Mouse (Mus musculus) spleen, postnatal 36 days (tissue): ENCODE results near the gene Sept10.

ENCODE experiments used
- DNase-seq, 2 experiments: peaks; one replicate each; pipeline ENCODE4 v3.0.0; 2022; ENCODE audit warnings: low spot score in 2 of 2, mixed read lengths in 1 of 2

The Sept10 gene

GRCm38 (mm10) chr10:59225137-59225536 lies 3.5 kb upstream of the Sept10 start:
- DNase-seq, result no peak

GRCm38 (mm10) chr10:59223890-59224289 lies 2.2 kb upstream of the Sept10 start:
- no peak for DNase-seq

- DNase-seq, result no peak
Observed at GRCm38 (mm10) chr10:59223301-59223700, 1.7 kb upstream of the Sept10 start.

- peak; percentile 5 to 9 for DNase-seq
Observed at GRCm38 (mm10) chr10:59222271-59223101, 839 bp upstream of the Sept10 start.

GRCm38 (mm10) chr10:59220824-59221472 lies 699 bp downstream of the Sept10 start:
- DNase-seq, result no peak

GRCm38 (mm10) chr10:59200011-59200410 lies 21.6 kb downstream of the Sept10 start:
- no peak for DNase-seq

GRCm38 (mm10) chr10:59196763-59197162 lies 24.9 kb downstream of the Sept10 start:
- no peak for DNase-seq

- no peak for DNase-seq
Observed at GRCm38 (mm10) chr10:59194891-59195290, 26.8 kb downstream of the Sept10 start.

- no peak for DNase-seq
Observed at GRCm38 (mm10) chr10:59182306-59182705, 39.3 kb downstream of the Sept10 start.

- DNase-seq, result no peak
Observed at GRCm38 (mm10) chr10:59179620-59180019, 42.0 kb downstream of the Sept10 start.

- DNase-seq, result no peak
Observed at GRCm38 (mm10) chr10:59172539-59172938, 49.1 kb downstream of the Sept10 start.

GRCm38 (mm10) chr10:59171042-59171441 lies 50.6 kb downstream of the Sept10 start:
- no peak for DNase-seq

- peak in 1 of 2 experiments; percentile 14 for DNase-seq
Observed at GRCm38 (mm10) chr10:59166104-59166944, 55.3 kb downstream of the Sept10 start.

GRCm38 (mm10) chr10:59162185-59162897 lies 59.3 kb downstream of the Sept10 start:
- DNase-seq, result peak in 1 of 2 experiments; percentile 14

GRCm38 (mm10) chr10:59158627-59159026 lies 63.0 kb downstream of the Sept10 start:
- no peak for DNase-seq

GRCm38 (mm10) chr10:59152544-59153081 lies 69.0 kb downstream of the Sept10 start:
- DNase-seq, result no peak

- DNase-seq, result no peak
Observed at GRCm38 (mm10) chr10:59150938-59151657, 70.5 kb downstream of the Sept10 start.

GRCm38 (mm10) chr10:59149956-59150383 lies 71.7 kb downstream of the Sept10 start:
- DNase-seq, result peak in 1 of 2 experiments; percentile 17

- DNase-seq, result no peak
Observed at GRCm38 (mm10) chr10:59133478-59134009, 88.1 kb downstream of the Sept10 start.
